Mouse (Mus musculus): ENCODE measurements around the gene Prkn.

The Prkn gene

DNA sequence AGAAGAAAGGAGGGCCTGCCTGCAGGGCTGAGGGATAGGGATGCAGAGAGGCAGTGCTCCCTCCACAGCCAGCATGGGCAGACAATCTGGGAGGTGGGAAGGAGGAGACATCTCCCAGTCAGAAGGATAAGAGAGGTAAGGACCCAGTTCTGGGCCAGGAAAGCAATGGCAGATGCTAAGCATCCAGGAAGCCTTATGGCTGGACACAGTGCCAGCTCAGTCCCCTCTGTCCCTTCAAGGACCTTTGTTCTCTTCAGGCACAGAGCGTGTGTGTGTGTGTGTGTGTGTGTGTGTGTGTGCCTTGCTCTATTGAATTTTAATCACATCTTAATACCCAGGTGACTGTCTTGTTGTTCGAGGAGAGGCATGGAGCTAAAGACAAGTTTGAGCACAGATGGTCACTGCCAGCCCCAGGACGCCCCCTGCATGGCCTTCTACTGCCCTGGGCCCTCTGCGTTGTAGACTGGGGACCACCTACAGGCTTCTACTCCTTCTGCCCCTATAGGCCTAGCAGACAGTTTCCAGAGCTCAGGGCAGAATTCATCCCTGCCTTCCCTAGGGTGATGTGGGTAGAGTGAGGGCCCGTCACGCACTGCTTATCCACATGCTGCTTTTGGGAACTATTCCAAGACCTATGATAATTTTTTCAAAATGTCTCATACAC lies 1252.8 kb downstream of the Prkn start:
- DNase-seq (ENCODE audit: extremely low spot score) = no peak

DNA sequence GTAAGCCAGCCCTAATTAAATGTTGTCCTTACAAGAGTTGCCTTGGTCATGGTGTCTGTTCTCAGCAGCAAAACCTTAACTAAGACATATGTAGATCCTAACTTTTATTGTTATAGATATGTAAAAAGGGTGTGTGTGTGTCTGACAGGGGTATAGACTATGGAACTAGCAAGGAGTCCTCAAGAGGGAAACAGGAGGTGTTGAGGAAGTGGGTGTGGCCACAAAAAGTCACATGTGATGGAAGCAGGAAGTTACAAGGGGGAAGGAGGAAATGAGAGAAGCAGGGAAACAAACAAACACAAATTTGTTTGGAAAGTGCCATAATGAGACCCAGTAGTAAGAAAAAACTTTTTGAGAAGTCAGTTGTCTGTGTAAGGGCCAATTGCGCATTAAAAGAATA lies 1253.8 kb downstream of the Prkn start:
- DNase-seq (ENCODE audit: extremely low spot score) = no peak

DNA sequence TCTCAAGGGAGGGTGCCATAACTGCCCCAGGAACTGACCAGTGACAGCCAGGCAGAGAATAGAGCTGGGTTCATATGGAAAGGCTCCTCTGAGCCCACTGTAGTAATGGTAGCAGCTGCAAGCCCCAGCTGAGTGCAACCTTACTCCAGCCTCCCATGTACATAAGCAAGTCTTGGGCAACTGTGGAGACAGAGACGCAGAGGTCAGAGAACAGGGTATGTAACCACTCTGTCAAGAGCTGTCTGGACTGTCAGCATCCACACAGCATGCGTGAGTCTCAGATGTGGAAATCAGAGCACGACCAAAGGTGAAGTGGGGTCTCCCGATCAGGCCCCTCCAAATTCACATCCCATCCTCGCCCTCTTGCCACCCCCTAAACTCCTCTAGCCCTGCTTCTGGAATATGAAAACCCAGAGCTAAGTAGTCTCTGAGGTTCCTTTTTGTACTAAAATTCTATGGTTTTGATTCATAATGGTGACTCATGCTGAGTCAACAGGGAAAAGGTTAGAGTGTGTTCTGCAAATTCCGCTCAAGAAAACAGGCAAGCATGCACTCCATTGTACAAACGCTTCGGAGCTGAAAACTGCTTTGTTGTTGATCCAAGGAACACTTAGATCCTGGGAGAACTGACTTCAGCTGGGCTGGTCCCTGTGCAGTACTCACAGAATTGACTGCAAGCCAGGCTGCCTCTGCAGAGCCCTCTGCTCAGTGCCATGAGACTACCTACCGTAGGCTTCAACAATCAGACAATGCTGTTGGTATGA lies 1254.8 kb downstream of the Prkn start:
- DNase-seq (ENCODE audit: extremely low spot score) = no peak

DNA sequence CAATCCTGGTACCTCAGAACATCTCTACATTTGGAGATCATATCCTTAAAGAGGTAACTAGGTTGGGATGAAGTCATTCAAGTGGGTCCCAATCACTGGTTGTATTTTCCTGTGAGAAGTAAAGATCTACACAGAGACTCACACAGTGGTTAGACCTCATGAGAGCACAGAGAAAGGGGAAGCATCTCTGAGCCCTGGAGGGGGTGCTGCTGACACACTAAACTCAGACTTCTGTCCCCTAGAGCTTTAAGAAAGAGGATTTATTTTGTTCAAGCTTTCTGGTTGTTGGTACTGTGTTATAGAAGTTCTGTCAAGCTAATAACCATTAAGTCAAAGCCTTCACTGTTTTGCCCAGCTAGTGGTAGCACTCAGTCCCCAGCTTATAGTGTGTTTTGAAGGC lies 1259.2 kb downstream of the Prkn start:
- no peak for DNase-seq (ENCODE audit: extremely low spot score)

DNA sequence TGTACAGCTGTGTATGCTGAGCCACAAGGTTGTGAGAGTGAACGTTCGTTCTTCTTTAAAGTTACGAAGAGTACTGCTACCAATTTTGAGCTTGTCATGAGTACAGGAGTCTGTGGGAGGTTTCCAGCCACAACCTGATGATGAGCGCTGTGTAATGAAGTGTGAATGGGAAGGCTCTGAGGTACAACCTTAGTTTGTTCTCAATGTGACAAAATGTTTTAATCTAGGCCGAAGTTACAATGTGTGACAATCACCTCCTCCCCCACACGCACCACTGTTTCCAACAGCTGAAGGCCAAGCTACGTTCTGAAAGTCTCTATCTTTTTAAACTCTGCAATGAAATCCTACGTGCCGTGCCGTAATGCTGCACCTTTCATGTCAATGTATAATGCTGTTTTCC lies 1262.1 kb downstream of the Prkn start:
- no peak for DNase-seq (ENCODE audit: extremely low spot score)

DNA sequence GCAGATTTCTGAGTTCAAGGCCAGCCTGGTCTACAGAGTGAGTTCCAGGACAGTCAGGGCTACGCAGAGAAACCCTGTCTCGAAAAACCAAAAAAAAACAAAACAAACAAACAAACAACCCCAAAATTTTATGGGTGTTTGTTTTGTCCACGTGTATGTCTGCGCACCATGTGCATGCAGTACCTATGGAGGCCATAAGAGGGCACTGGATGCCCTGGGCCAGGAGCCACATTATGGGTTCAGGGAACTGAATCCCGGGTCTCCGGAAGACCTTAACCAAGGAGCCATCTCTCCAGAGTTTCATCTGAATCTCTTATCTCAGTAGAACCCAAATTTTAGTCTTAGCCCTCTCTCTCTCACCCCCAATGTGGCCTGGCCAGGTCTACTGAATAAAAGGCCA lies 1263.6 kb downstream of the Prkn start:
- DNase-seq (ENCODE audit: extremely low spot score) = no peak

DNA sequence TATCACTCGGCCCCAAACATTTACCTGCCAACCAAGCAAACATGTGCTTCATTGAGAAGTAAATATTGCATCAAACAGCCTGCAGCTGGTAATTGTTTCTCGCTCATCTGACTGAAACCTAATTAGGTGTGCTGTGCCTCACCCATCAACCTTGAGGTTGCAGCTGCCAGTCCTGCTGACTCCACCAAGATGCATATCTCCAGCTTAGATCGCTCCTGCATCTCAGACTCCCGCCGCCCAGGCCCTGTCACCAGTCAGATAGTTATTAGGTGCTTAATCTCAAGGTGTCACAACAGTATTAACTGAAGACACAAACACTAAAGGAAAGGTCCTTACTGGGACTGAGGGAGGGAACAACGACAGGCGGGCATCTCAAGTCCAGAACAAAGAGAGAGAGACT lies 1264.1 kb downstream of the Prkn start:
- DNase-seq (ENCODE audit: extremely low spot score) = no peak

DNA sequence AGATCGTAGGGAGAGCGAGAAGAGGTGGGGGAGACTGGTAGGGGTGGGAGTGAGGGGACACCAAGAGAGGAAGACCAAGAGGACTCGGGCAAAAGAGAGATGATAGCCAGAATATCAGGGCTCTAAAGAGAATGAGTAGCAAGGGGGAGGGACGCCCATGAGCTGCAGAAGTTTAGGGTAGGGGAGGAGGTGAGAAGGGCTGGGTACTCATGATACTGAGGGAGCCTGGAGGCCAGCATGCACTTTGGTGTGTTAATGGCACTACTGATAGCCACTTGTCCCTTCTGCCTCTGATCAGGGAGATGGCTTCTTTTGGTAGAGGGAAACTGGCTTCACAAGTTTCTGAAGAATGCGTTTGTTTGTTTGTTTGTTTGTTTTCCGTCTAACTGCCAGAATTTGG lies 1264.5 kb downstream of the Prkn start:
- no peak for DNase-seq (ENCODE audit: extremely low spot score)

DNA sequence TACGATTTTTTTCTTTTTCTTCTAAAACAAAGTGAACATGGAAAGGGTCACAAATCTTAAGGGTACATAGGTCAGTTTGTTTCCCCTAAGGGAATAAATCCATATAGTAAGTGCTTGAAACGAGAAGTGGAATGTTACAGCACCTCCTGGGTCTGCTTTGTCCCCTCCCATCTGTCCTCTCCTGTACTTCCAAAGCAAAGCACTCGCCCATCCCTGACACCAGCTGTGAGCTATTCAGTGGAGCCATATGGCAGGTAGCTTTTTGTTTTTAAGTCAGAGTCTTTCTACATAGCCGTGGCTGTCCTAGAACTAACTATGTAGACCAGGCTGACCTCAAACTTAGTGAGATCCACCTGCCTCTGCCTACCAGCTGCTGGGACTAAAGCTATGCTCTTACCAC lies 1266.1 kb downstream of the Prkn start:
- no peak for DNase-seq (ENCODE audit: extremely low spot score)

Data from embryo, embryonic 9.5 days (tissue).